Mouse (Mus musculus) small intestine, adult 2 months (tissue): ENCODE measurements at regions not wholly inside any gene's neighbourhood (a gene's known extent, or its start where the extent isn't known, plus 50 kb on each side); places are given as distances from the start of the nearest gene placed in this dataset.

Experiments used
- CTCF ChIP-seq: fragments of 200-500 bp; IDR thresholded peaks from 2 replicates; pipeline ENCODE4 v1.5.1; 2012; ENCODE audit warnings: low read depth, mild to moderate bottlenecking, control low read depth, inconsistent platforms, low read length, moderate library complexity, mixed read lengths; ENCODE audit not compliant: insufficient replicate concordance, insufficient read length; ENCODE audit errors: extremely low read depth
- POLR2A ChIP-seq: fragments of 200-500 bp; IDR thresholded peaks from 2 replicates; pipeline ENCODE4 v1.6.1; 2012; ENCODE audit warnings: low read depth, mild to moderate bottlenecking, control low read depth, inconsistent platforms, low read length, moderate library complexity

- TF ChIP-seq POLR2A (no peak), CTCF (no peak)
Measured at GRCm38 (mm10) chr6:99893936-99894335, 167.7 kb upstream of the Prok2 start.
